Mouse (Mus musculus) liver, postnatal 0 days (tissue): ENCODE measurements around the gene Cbx4.

ENCODE experiments used
- CTCF ChIP-seq: sonication (generic); IDR thresholded peaks from 2 replicates; pipeline ENCODE4 v1.5.1; 2016; ENCODE audit warnings: antibody characterized with exemption, low read depth
- EP300 ChIP-seq: IDR thresholded peaks from 2 replicates; pipeline ENCODE4 v1.6.1; 2016; ENCODE audit warnings: antibody characterized with exemption, low read depth, mild to moderate bottlenecking

DNA sequence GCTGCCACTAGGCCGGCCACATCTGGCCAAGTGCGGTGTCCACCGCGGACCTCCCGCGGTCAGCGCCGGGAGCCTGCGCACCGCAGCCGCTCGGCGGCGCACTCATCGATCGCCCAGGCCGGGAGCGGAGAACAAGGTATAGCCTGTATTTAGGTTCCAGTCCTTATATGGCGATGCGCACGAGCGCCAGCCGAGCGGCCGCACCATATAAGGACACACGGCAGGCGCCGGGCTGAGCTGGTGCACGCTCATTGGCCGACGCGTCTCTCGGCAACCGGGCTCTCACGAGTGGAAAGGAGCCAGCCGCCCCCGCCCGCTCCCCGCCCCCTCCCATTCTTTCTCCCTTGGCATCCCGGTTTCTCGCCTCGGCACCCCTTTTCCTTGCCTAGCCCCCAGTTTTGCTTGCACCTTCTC lies 32.8 kb downstream of the Cbx4 start:
- TF ChIP-seq CTCF (peak; percentile 37), EP300 (no peak)
